Mouse (Mus musculus) stomach, postnatal 0 days (tissue): Measurements from ENCODE around the gene Olfr259.

Experiments used
- CTCF ChIP-seq: IDR thresholded peaks from 2 replicates; pipeline ENCODE4 v1.5.1; 2016; ENCODE audit warnings: antibody characterized with exemption, low read depth, mild to moderate bottlenecking, moderate library complexity
- EP300 ChIP-seq: optimal IDR thresholded peaks from 2 replicates; pipeline ENCODE3; 2016; ENCODE audit warnings: antibody characterized with exemption

- TF ChIP-seq CTCF (no peak), EP300 (no peak)
Observed at GRCm38 (mm10) chr2:87075717-87076116, 38.6 kb downstream of the Olfr259 start, which contains the start of gene Olfr1107.
